Comparison of ENCODE assay signal across 8 mouse cellular contexts in genomic region chr6:114931212-114932115, GRCm38 (mm10). TPM values are rescaled to one million over a fixed set of nuclear protein-coding genes. Genes with fewer than 3 reads are reported as not detected.
DNase-seq lines count a peak whose midpoint lies in the region; ATAC-seq and TF ChIP-seq lines count a peak whose summit lies in the region.

No protein-coding gene starts in this region.

- 52% methylated on average over 28 of the region's 28 CpGs for WGBS in heart, embryonic 16.5 days
- 76% methylated on average over 28 of the region's 28 CpGs for WGBS in heart, embryonic 10.5 days
- WGBS in kidney, adult 2 months: 15% methylated on average over 28 of the region's 28 CpGs
- WGBS in olfactory bulb, adult 2 months: 25% methylated on average over 28 of the region's 28 CpGs
- 76% methylated on average over 28 of the region's 28 CpGs for WGBS in liver, embryonic 11.5 days

- peak; percentile 13 for TF ChIP-seq RAD21 in CH12.LX (IDR thresholded peaks at IDR 0.05; ENCODE audit: low read depth, low read length)

- TF ChIP-seq EP300 in CH12.LX (IDR thresholded peaks at IDR 0.05; ENCODE audit: low read length): peak; percentile 87

- no peak; the same call in 1 of the 2 replicates for TF ChIP-seq POLR2A in CH12.LX (IDR thresholded peaks at IDR 0.05; ENCODE audit: low read depth, low read length)
- TF ChIP-seq POLR2A in kidney, adult 2 months (IDR thresholded peaks at IDR 0.05; ENCODE audit: low read depth, low read length): no peak
- no peak for TF ChIP-seq POLR2A in olfactory bulb, adult 2 months (IDR thresholded peaks at IDR 0.05; ENCODE audit: insufficient read depth, low read depth, low read length)

- H3K79me2 ChIP-seq in CH12.LX (replicated peaks; ENCODE audit: control insufficient read depth, extremely low read depth, insufficient read depth, poor library complexity, severe bottlenecking): peaks cover 43% of the 10 kb centered on the region

- TF ChIP-seq CTCF in CH12.LX (conservative IDR thresholded peaks at IDR 0.05 in 1 of 2, IDR thresholded peaks at IDR 0.05 in 1 of 2; ENCODE audit: low read depth in 2 of 2, low read length in 2 of 2): no peak
- no peak for TF ChIP-seq CTCF in kidney, adult 2 months (conservative IDR thresholded peaks at IDR 0.05; ENCODE audit: insufficient read depth, insufficient read length, low read depth, low read length)
- TF ChIP-seq CTCF in olfactory bulb, adult 2 months (IDR thresholded peaks at IDR 0.05; ENCODE audit: insufficient read depth, low read depth, low read length): no peak

- H3K9ac ChIP-seq in heart, embryonic 16.5 days (ENCODE audit: low read length): 0 out of 2 replicates have a peak overlapping the region, but pooled peaks have one; percentile 4
- H3K9ac ChIP-seq in CH12.LX (ENCODE audit: insufficient read depth, low read depth): peak overlapping the region; percentile 64
- H3K9ac ChIP-seq in liver, embryonic 11.5 days (ENCODE audit: low read depth, low read length): no peak overlapping the region

- H3K4me1 ChIP-seq in heart, embryonic 16.5 days (ENCODE audit: control insufficient read depth, insufficient read depth, low read length): 0 out of 2 replicates have a peak, but pooled peaks cover 5% of the 10 kb centered on the region
- H3K4me1 ChIP-seq in heart, embryonic 10.5 days: peaks cover 32% of the 10 kb centered on the region; the same call in 1 of the 2 replicates
- H3K4me1 ChIP-seq in CH12.LX (ENCODE audit: control insufficient read depth in 1 of 2, insufficient read depth in 2 of 2): peaks cover 37 to 75% of the 10 kb centered on the region in 2 experiments
- H3K4me1 ChIP-seq in kidney, adult 2 months (ENCODE audit: control insufficient read depth, insufficient read depth, low read length): peaks cover 35% of the 10 kb centered on the region
- H3K4me1 ChIP-seq in olfactory bulb, adult 2 months (ENCODE audit: control insufficient read depth, insufficient read depth, low read length): peaks cover 30% of the 10 kb centered on the region
- no peaks in the 10 kb centered on the region for H3K4me1 ChIP-seq in liver, embryonic 11.5 days (replicated peaks; ENCODE audit: control insufficient read depth, insufficient read depth, low read length)

- dilution Hi-C loops in CH12.LX (cut with MboI; ENCODE audit: extremely low pct_ligation_motif_present, extremely low pct_unique_long_range_greater_than_20kb, low sequenced_read_pairs): no loop called here

- H3K36me3 ChIP-seq in heart, embryonic 16.5 days (ENCODE audit: control insufficient read depth, insufficient read depth): no peaks in the 10 kb centered on the region
- H3K36me3 ChIP-seq in heart, embryonic 10.5 days: no peaks in the 10 kb centered on the region
- peaks cover 4 to 11% of the 10 kb centered on the region in 2 experiments for H3K36me3 ChIP-seq in CH12.LX (replicated peaks in 1 of 2; ENCODE audit: control insufficient read depth in 1 of 2, insufficient read depth in 1 of 2, low read length in 1 of 2)
- no peaks in the 10 kb centered on the region for H3K36me3 ChIP-seq in kidney, adult 2 months (ENCODE audit: control insufficient read depth, insufficient read depth, low read length)
- H3K36me3 ChIP-seq in liver, embryonic 11.5 days (ENCODE audit: control insufficient read depth, insufficient read depth, low read length): no peaks in the 10 kb centered on the region

- ATAC-seq in heart, embryonic 16.5 days (replicated peaks; ENCODE audit: extremely low read depth, insufficient read depth, low FRiP score): peak; percentile 52
- no peak for ATAC-seq in granulocyte monocyte progenitor cell, adult 5-6 weeks (replicated peaks; ENCODE audit: poor library complexity, severe bottlenecking)
- ATAC-seq in liver, embryonic 11.5 days (replicated peaks; ENCODE audit: low FRiP score): no peak

- H3K9me3 ChIP-seq in heart, embryonic 16.5 days (replicated peaks; ENCODE audit: control insufficient read depth, low read length): 0 out of 2 replicates have a peak, but pooled peaks cover 2% of the 10 kb centered on the region
- H3K9me3 ChIP-seq in heart, embryonic 10.5 days: 0 out of 2 replicates have a peak, but pooled peaks cover 2% of the 10 kb centered on the region
- H3K9me3 ChIP-seq in CH12.LX (replicated peaks; ENCODE audit: low read length): peaks cover 9% of the 10 kb centered on the region
- no peaks in the 10 kb centered on the region; the same call in 1 of the 2 replicates for H3K9me3 ChIP-seq in liver, embryonic 11.5 days (ENCODE audit: control insufficient read depth, low read length)

- H3K4me3 ChIP-seq in heart, embryonic 16.5 days (ENCODE audit: low read length): peak overlapping the region; percentile 1; the same call in 1 of the 2 replicates
- no peak overlapping the region for H3K4me3 ChIP-seq in heart, embryonic 10.5 days
- H3K4me3 ChIP-seq in CH12.LX (replicated peaks in 1 of 3; ENCODE audit: low read depth in 2 of 3, low read length in 2 of 3, poor library complexity in 1 of 3): peak overlapping the region in 1 of 3 experiments; percentile 8
- H3K4me3 ChIP-seq in kidney, adult 2 months (ENCODE audit: insufficient read depth, low read depth, low read length): no peak overlapping the region
- peak overlapping the region; percentile 17 for H3K4me3 ChIP-seq in olfactory bulb, adult 2 months (ENCODE audit: insufficient read depth, low read depth, low read length)
- H3K4me3 ChIP-seq in liver, embryonic 11.5 days (ENCODE audit: low read depth, low read length): no peak overlapping the region

- in situ Hi-C loops in CH12.LX (cut with MboI; ENCODE audit: low pct_ligation_motif_present, low pct_unique_long_range_greater_than_20kb, low sequenced_read_pairs): loop anchor here (5.0 to 25.0 kb wide), 3 partner anchors 36 to 331 kb away; partner anchors contain the start of genes Timp4 and Vgll4

- DNase-seq in heart, embryonic 10.5 days (ENCODE audit: low spot score): no peak
- DNase-seq in CH12.LX (ENCODE audit: extremely low read depth): peak; percentile 95
- peak; percentile 54 to 58 for DNase-seq in cerebellum, postnatal 14 days
- DNase-seq in kidney, adult 2 months: peak; percentile 73
- no peak for DNase-seq in liver, embryonic 11.5 days (ENCODE audit: low spot score)

- peak overlapping the region; percentile 3; the same call in 1 of the 2 replicates for H3K27ac ChIP-seq in heart, embryonic 16.5 days (ENCODE audit: low read length)
- no peak overlapping the region for H3K27ac ChIP-seq in heart, embryonic 10.5 days
- peak overlapping the region; percentile 98 for H3K27ac ChIP-seq in CH12.LX (ENCODE audit: insufficient read depth, low read depth)
- H3K27ac ChIP-seq in kidney, adult 2 months (ENCODE audit: insufficient read depth, low read depth, low read length): peak overlapping the region; percentile 19
- peak overlapping the region; percentile 66 for H3K27ac ChIP-seq in olfactory bulb, adult 2 months (ENCODE audit: insufficient read depth, low read depth, low read length)
- no peak overlapping the region for H3K27ac ChIP-seq in liver, embryonic 11.5 days (ENCODE audit: low read depth, low read length)

- H3K27me3 ChIP-seq in heart, embryonic 16.5 days (ENCODE audit: control insufficient read depth, insufficient read depth, low read length): no peaks in the 10 kb centered on the region
- 0 out of 2 replicates have a peak, but pooled peaks cover 3% of the 10 kb centered on the region for H3K27me3 ChIP-seq in heart, embryonic 10.5 days (ENCODE audit: insufficient read depth, poor library complexity, severe bottlenecking)
- H3K27me3 ChIP-seq in CH12.LX (replicated peaks): no peaks in the 10 kb centered on the region
- H3K27me3 ChIP-seq in kidney, adult 2 months (replicated peaks; ENCODE audit: control insufficient read depth, insufficient read depth, low read length): no peaks in the 10 kb centered on the region
- no peaks in the 10 kb centered on the region for H3K27me3 ChIP-seq in liver, embryonic 11.5 days (replicated peaks; ENCODE audit: control insufficient read depth, insufficient read depth, low read length)

- H3K4me2 ChIP-seq in heart, embryonic 16.5 days (ENCODE audit: low read depth, low read length): peak overlapping the region; percentile 32
- H3K4me2 ChIP-seq in CH12.LX (ENCODE audit: insufficient read depth, low read depth, poor library complexity, severe bottlenecking): peak overlapping the region; percentile 83
- no peak overlapping the region for H3K4me2 ChIP-seq in liver, embryonic 11.5 days

TF ChIP-seq in CH12.LX, 34 proteins besides CTCF, POLR2A, EP300 and RAD21 (continues in another document):
- TF ChIP-seq MEF2A (IDR thresholded peaks at IDR 0.05; ENCODE audit: borderline replicate concordance, low read depth, low read length) (peak; percentile 100), SIN3A (IDR thresholded peaks at IDR 0.05; ENCODE audit: low read length) (peak; percentile 90), GABPA (IDR thresholded peaks at IDR 0.05; ENCODE audit: insufficient replicate concordance, low read depth, low read length) (no peak), POLR2AphosphoS2 (IDR thresholded peaks at IDR 0.05; ENCODE audit: low read depth, low read length) (no peak), MAZ (IDR thresholded peaks at IDR 0.05; ENCODE audit: low read depth, low read length) (peak; percentile 88; the same call in 1 of the 2 replicates), IRF4 (IDR thresholded peaks at IDR 0.05; ENCODE audit: low read depth, low read length) (peak; percentile 96), E2F4 (IDR thresholded peaks at IDR 0.05; ENCODE audit: insufficient replicate concordance, low read depth, low read length) (no peak), TBP (conservative IDR thresholded peaks at IDR 0.05; ENCODE audit: low read depth, low read length) (0 out of 2 replicates have a peak, but pooled peaks have one; percentile 13), MYC (IDR thresholded peaks at IDR 0.05; ENCODE audit: low read depth, low read length) (peak; percentile 88; the same call in 1 of the 2 replicates), CHD2 (IDR thresholded peaks at IDR 0.05; ENCODE audit: low read length) (peak; percentile 95), BHLHE40 (IDR thresholded peaks at IDR 0.05; ENCODE audit: low read depth, low read length) (peak; percentile 94), ZKSCAN1 (IDR thresholded peaks at IDR 0.05; ENCODE audit: borderline replicate concordance, low read depth, low read length) (no peak), MAX (IDR thresholded peaks at IDR 0.05; ENCODE audit: low read length) (peak; percentile 95)

RNA-seq across cellular contexts. Expression of gene Vgll4, which starts 38.3 kb away (rescaled TPM):
- polyA plus RNA-seq in heart, embryonic 16.5 days (2015; fragmentation: Nextera tagmentation; extraction: Ambion mirVana): 65.3 and 68.0 TPM in 2 replicates
- 58.5 and 76.8 TPM in 2 replicates for polyA plus RNA-seq in heart, embryonic 10.5 days (2016; fragmentation: Nextera tagmentation; extraction: Ambion mirVana)
- 73.7 and 85.1 TPM in 2 replicates for total RNA-seq in CH12.LX (2012; rRNA removed)
- total RNA-seq in CH12.LX (2014; rRNA removed): 29.3 and 34.6 TPM in 2 replicates
- 32.4 and 37.3 TPM in 2 replicates for polyA plus RNA-seq in CH12.LX (2012; ENCODE audit: insufficient read length, low read depth)
- 60.5 and 66.6 TPM in 2 replicates for polyA plus RNA-seq in kidney, adult 2 months (2012; rRNA removed)
- polyA plus RNA-seq in olfactory bulb, adult 2 months (2012; ENCODE audit: insufficient read depth, insufficient read length, low replicate concordance, missing spikeins): not detected in 2 replicates
- total RNA-seq in granulocyte monocyte progenitor cell, adult 5-6 weeks (2014; fragmentation: Nextera tagmentation): 14.0 and 16.5 TPM in 2 replicates
- 16.9 and 22.8 TPM in 2 replicates for total RNA-seq in granulocyte monocyte progenitor cell, adult 5-6 weeks (2017)
- 34.3 and 37.8 TPM in 2 replicates for polyA plus RNA-seq in liver, embryonic 11.5 days (2014; fragmentation: Nextera tagmentation; extraction: Ambion mirVana)

Comparison
In these comparisons a context has a peak if more than half of its experiments do, and no peak if none do; other contexts are left out.
1. H3K27ac ChIP-seq: peak in heart, embryonic 16.5 days (single experiment), CH12.LX (single experiment), kidney, adult 2 months (single experiment) and olfactory bulb, adult 2 months (single experiment); none in heart, embryonic 10.5 days (single experiment) and liver, embryonic 11.5 days (single experiment).
2. H3K4me3 ChIP-seq: peak in heart, embryonic 16.5 days (single experiment) and olfactory bulb, adult 2 months (single experiment); none in heart, embryonic 10.5 days (single experiment), kidney, adult 2 months (single experiment) and liver, embryonic 11.5 days (single experiment).
3. DNase-seq: peak in CH12.LX (single experiment), cerebellum, postnatal 14 days (2 of 2) and kidney, adult 2 months (single experiment); none in heart, embryonic 10.5 days (single experiment) and liver, embryonic 11.5 days (single experiment).